Mouse (Mus musculus) liver, embryonic 12.5 days (tissue): ENCODE measurements around the gene Sod1. TPM values are rescaled to one million over a fixed set of nuclear protein-coding genes. Genes with fewer than 3 reads are reported as not detected.
"Not testable (repeated sequence)": the region's sequence is repeated elsewhere in the genome, so short reads cannot be mapped to it uniquely, and the experiment has no call there.

Experiments
- ATAC-seq: fragments of 200-750 bp; cut with Nextera tagmentation; 2 replicates; pipeline ENCODE4 v1.8.0; 2017; ENCODE audit warnings: moderate number of reproducible peaks, mild to moderate bottlenecking, moderate library complexity
- H3K27ac ChIP-seq: fragments of 300-500 bp; sonication (generic); 2 replicates; pipeline ENCODE4 v1.5.1; 2016; ENCODE audit warnings: mild to moderate bottlenecking
- H3K27me3 ChIP-seq: fragments of 300-500 bp; sonication (generic); replicated peaks from 2 replicates; pipeline ENCODE4 v1.6.1; 2016; ENCODE audit warnings: mild to moderate bottlenecking, moderate library complexity
- H3K36me3 ChIP-seq: fragments of 300-500 bp; sonication (generic); 2 replicates; pipeline ENCODE4 v1.6.1; 2016; ENCODE audit warnings: mild to moderate bottlenecking, moderate library complexity
- H3K4me1 ChIP-seq: fragments of 300-500 bp; sonication (generic); 2 replicates; pipeline ENCODE4 v1.6.1; 2016
- H3K4me2 ChIP-seq: fragments of 300-500 bp; sonication (generic); 2 replicates; pipeline ENCODE4 v1.6.1; 2016; ENCODE audit warnings: mild to moderate bottlenecking, moderate library complexity
- H3K4me3 ChIP-seq: fragments of 300-500 bp; sonication (generic); 2 replicates; pipeline ENCODE4 v1.5.1; 2016; ENCODE audit warnings: mild to moderate bottlenecking, moderate library complexity
- H3K9ac ChIP-seq: fragments of 300-500 bp; sonication (generic); 2 replicates; pipeline ENCODE4 v1.6.1; 2016; ENCODE audit warnings: mild to moderate bottlenecking, moderate library complexity
- H3K9me3 ChIP-seq: fragments of 300-500 bp; sonication (generic); replicated peaks from 2 replicates; pipeline ENCODE4 v1.6.1; 2016; ENCODE audit warnings: mild to moderate bottlenecking, moderate library complexity
- WGBS: fragments of 180-500 bp; shearing (Covaris S2); methylation state at CpG from one replicate; pipeline ENCODE4 v1.1.7; 2016; ENCODE audit not compliant: insufficient replicate concordance; 5-methylcytosine and 5-hydroxymethylcytosine counted together
- polyA plus RNA-seq: library from polyadenylated mRNA; unstranded; fragments of >200 nt; fragmentation: Nextera tagmentation; extraction: Ambion mirVana; gene quantifications from 2 replicates; pipeline ENCODE4 v1.2.1, GENCODE M21; 2016

Sod1 gene
- polyA plus RNA-seq, 1 experiment from 2014 or later: 1,290 TPM

DNA sequence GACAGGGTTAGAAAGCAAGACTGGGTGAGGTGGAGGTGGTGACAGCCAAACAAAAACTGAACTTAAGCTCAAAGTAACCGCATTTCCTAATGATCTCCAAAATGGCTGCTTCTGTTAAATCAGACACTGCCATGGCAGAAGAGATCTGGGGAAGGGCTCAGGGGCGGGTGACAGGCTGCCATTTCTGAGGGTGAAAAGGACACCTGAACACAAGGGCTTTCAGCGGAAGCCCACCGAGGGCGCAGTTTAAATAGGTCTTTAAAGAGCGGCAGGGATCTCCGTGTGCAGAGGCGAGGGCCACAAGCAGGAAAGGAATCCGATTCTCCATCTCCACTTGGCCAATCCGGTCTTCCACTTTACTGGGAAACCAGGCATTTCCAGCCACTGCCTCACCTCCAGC is 13.1 kb downstream of the Sod1 start:
- Histone ChIP-seq H3K4me1 (peaks cover 10% of the 10 kb centered on the region; the same call in 1 of the 2 replicates), H3K27ac (no peak overlapping the region), H3K27me3 (no peaks in the 10 kb centered on the region), H3K36me3 (peaks cover 62% of the 10 kb centered on the region), H3K4me2 (no peak overlapping the region), H3K9me3 (no peaks in the 10 kb centered on the region), H3K9ac (no peak overlapping the region), H3K4me3 (no peak overlapping the region)
- WGBS: 91% methylated on average over 10 of the region's 10 CpGs
- ATAC-seq: no peak

DNA sequence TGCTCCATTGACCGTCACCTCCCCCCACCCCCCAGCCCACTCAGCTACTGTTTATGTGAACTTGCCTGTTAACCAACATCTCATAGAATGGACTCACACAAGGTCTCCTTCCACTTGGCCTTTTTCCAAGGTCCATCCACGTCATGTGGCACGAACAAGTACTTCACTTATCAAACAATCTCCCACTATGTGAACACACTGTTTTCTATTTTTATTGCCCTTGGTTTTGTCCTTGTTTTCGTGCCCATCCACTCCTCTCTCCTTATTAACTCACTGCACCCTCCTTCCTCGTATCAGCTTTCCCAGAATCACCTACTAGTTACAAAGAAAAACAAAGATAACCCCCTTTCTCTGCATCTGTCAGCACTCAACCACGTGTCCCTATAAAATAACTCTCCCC is 14.1 kb downstream of the Sod1 start:
- ATAC-seq: no peak
- Histone ChIP-seq H3K9me3 (no peaks in the 10 kb centered on the region), H3K4me3 (no peak overlapping the region), H3K4me1 (peaks cover 10% of the 10 kb centered on the region; the same call in 1 of the 2 replicates), H3K27ac (no peak overlapping the region), H3K9ac (no peak overlapping the region), H3K4me2 (no peak overlapping the region), H3K36me3 (peaks cover 64% of the 10 kb centered on the region), H3K27me3 (no peaks in the 10 kb centered on the region)
- WGBS: 58% methylated on average over 6 of the region's 6 CpGs

GRCm38 (mm10) chr16:90235188-90235587 is 14.6 kb downstream of the Sod1 start:
- Histone ChIP-seq H3K4me3 (no peak overlapping the region), H3K27me3 (no peaks in the 10 kb centered on the region), H3K27ac (no peak overlapping the region), H3K9me3 (no peaks in the 10 kb centered on the region), H3K9ac (no peak overlapping the region), H3K36me3 (peaks cover 64% of the 10 kb centered on the region), H3K4me1 (peaks cover 10% of the 10 kb centered on the region; the same call in 1 of the 2 replicates), H3K4me2 (no peak overlapping the region)
- no peak for ATAC-seq
- 82% methylated on average over 3 of the region's 3 CpGs for WGBS

GRCm38 (mm10) chr16:90239128-90239746 is 18.7 kb downstream of the Sod1 start:
- ATAC-seq: no peak

DNA sequence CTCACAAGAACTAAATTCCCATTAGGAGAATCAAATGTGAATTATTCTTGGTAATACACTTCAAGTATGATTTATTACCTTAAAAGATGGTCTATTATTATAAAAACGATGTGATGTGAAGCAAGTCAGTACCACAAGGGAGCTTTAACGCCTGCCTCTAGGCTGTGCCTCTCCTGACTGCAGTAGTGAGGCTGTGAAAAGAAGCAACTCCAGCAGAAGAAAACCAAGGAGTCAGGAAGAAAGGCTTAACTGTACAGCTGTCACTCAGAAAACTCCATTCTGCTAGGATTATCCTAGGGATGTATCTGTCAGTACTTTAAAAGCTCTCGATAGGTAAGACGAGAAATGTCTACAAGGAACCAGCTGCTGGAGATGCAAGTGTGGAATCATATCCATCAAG is 21.3 kb downstream of the Sod1 start:
- no peak for ATAC-seq
- Histone ChIP-seq H3K36me3 (peaks cover 95% of the 10 kb centered on the region), H3K27ac (no peak overlapping the region), H3K4me2 (no peak overlapping the region), H3K27me3 (no peaks in the 10 kb centered on the region), H3K4me1 (no peaks in the 10 kb centered on the region), H3K4me3 (no peak overlapping the region), H3K9ac (no peak overlapping the region), H3K9me3 (no peaks in the 10 kb centered on the region)
- WGBS: 88% methylated on average over 4 of the region's 4 CpGs

More at GRCm38 (mm10) chr16:90239128-90239746, 18.7 kb downstream of the Sod1 start:
- no peak overlapping the region for H3K4me2 ChIP-seq
- H3K4me1 ChIP-seq: peaks cover 10% of the 10 kb centered on the region; the same call in 1 of the 2 replicates
- peaks cover 83% of the 10 kb centered on the region for H3K36me3 ChIP-seq
- H3K4me3 ChIP-seq: no peak overlapping the region
- no peaks in the 10 kb centered on the region for H3K9me3 ChIP-seq
- no peaks in the 10 kb centered on the region for H3K27me3 ChIP-seq
- no peak overlapping the region for H3K27ac ChIP-seq
- 83% methylated on average over 6 of the region's 6 CpGs for WGBS
- H3K9ac ChIP-seq: no peak overlapping the region

- Histone ChIP-seq H3K36me3 (peaks cover 97% of the 10 kb centered on the region), H3K27ac (no peak overlapping the region), H3K4me1 (no peaks in the 10 kb centered on the region), H3K27me3 (no peaks in the 10 kb centered on the region), H3K9me3 (no peaks in the 10 kb centered on the region), H3K4me3 (no peak overlapping the region), H3K9ac (no peak overlapping the region), H3K4me2 (no peak overlapping the region)
- WGBS: 83% methylated on average over 17 of the region's 17 CpGs
- ATAC-seq: no peak
Observed at GRCm38 (mm10) chr16:90242426-90243304, 22.1 kb downstream of the Sod1 start.

GRCm38 (mm10) chr16:90250099-90250498 is 29.5 kb downstream of the Sod1 start:
- no peak for ATAC-seq
- Histone ChIP-seq H3K9me3 (no peaks in the 10 kb centered on the region), H3K27me3 (no peaks in the 10 kb centered on the region), H3K36me3 (peaks cover 98% of the 10 kb centered on the region), H3K27ac (no peak overlapping the region), H3K4me2 (no peak overlapping the region), H3K4me1 (no peaks in the 10 kb centered on the region), H3K9ac (no peak overlapping the region), H3K4me3 (no peak overlapping the region)
- WGBS: 89% methylated on average over 7 of the region's 7 CpGs

- H3K9me3 ChIP-seq, H3K9ac ChIP-seq, H3K27ac ChIP-seq, H3K27me3 ChIP-seq, ATAC-seq, H3K4me1 ChIP-seq, H3K4me3 ChIP-seq, H3K4me2 ChIP-seq: not testable (repeated sequence)
- peaks cover 96% of the 10 kb centered on the region for H3K36me3 ChIP-seq
- 75% methylated on average over 3 of the region's 3 CpGs for WGBS
Observed at GRCm38 (mm10) chr16:90251256-90251655, 30.7 kb downstream of the Sod1 start.

- ATAC-seq: no peak
- WGBS: 72% methylated on average over 2 of the region's 2 CpGs
- H3K4me3 ChIP-seq: no peak overlapping the region
- no peaks in the 10 kb centered on the region for H3K27me3 ChIP-seq
- no peaks in the 10 kb centered on the region for H3K4me1 ChIP-seq
- H3K9me3 ChIP-seq: no peaks in the 10 kb centered on the region
- H3K36me3 ChIP-seq: peaks cover 96% of the 10 kb centered on the region
- H3K27ac ChIP-seq: no peak overlapping the region
- no peak overlapping the region for H3K9ac ChIP-seq
- no peak overlapping the region for H3K4me2 ChIP-seq
Observed at GRCm38 (mm10) chr16:90252521-90252920, 32.0 kb downstream of the Sod1 start.

DNA sequence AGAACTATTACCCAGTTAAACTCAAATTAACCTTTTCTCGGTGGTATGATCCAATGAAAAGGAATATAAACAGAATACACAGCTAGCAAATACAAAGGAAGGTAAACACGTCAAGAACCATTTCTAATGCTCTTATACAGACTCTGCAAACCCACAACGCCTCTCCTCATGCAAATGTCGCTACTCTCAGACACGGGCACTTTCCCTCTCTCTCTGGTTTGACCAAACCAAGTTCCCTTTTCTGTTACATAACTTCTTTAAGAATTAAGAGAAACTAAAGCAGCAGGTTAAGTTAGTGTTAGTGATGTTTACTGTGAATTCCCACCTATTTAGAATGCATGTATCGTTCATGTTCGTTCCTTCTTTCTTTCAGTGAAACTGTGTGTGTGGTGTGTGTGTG is 38.4 kb downstream of the Sod1 start:
- Histone ChIP-seq H3K4me1 (peaks cover 10% of the 10 kb centered on the region), H3K27ac (no peak overlapping the region), H3K9ac (no peak overlapping the region), H3K36me3 (peaks cover 82% of the 10 kb centered on the region), H3K4me2 (no peak overlapping the region), H3K4me3 (no peak overlapping the region), H3K9me3 (no peaks in the 10 kb centered on the region), H3K27me3 (no peaks in the 10 kb centered on the region)
- WGBS: 79% methylated on average over 7 of the region's 7 CpGs
- ATAC-seq: no peak

DNA sequence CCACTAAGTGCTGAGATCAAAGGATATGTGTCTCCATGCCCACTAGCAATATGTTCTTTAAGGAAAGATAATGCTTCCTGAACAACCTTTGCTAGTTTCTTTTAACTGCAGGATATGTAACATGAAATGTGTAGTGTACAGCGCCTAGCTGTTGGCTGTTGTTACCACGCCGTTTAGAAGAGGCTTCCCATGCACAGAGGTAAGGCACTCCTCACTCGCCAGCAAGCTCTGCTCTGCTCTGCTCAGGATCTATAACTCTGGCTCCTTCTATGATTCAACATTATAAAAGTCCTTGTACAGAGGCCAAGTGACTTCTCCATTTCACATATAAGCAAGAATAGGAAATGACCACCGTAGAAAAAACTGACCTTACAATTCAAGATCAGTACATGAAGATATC is 39.1 kb downstream of the Sod1 start:
- H3K9me3 ChIP-seq: no peaks in the 10 kb centered on the region
- no peak for ATAC-seq
- peaks cover 17% of the 10 kb centered on the region for H3K4me1 ChIP-seq
- no peaks in the 10 kb centered on the region for H3K27me3 ChIP-seq
- peaks cover 75% of the 10 kb centered on the region for H3K36me3 ChIP-seq
- H3K27ac ChIP-seq: no peak overlapping the region
- no peak overlapping the region for H3K4me3 ChIP-seq
- no peak overlapping the region for H3K9ac ChIP-seq
- WGBS: 83% methylated on average over 5 of the region's 5 CpGs
- H3K4me2 ChIP-seq: no peak overlapping the region

- Histone ChIP-seq H3K4me2 (no peak overlapping the region), H3K27ac (no peak overlapping the region), H3K4me3 (no peak overlapping the region), H3K9ac (no peak overlapping the region), H3K9me3 (no peaks in the 10 kb centered on the region), H3K27me3 (no peaks in the 10 kb centered on the region), H3K4me1 (peaks cover 22% of the 10 kb centered on the region), H3K36me3 (peaks cover 71% of the 10 kb centered on the region)
- ATAC-seq: no peak
- WGBS: 68% methylated on average over 4 of the region's 4 CpGs
Observed at GRCm38 (mm10) chr16:90260097-90260496, 39.5 kb downstream of the Sod1 start.
